Mouse (Mus musculus): Measurements from ENCODE around the gene Znrf3.

Gene Znrf3

GRCm38 (mm10) chr11:5390969-5391831, 53.4 kb downstream of the Znrf3 start:
- DNase-seq (ENCODE audit: low spot score), result no peak

- DNase-seq (ENCODE audit: low spot score), result no peak
Observed at GRCm38 (mm10) chr11:5382652-5383051, 62.0 kb downstream of the Znrf3 start.

- no peak for DNase-seq (ENCODE audit: low spot score)
Observed at GRCm38 (mm10) chr11:5381226-5381625, 63.4 kb downstream of the Znrf3 start.

GRCm38 (mm10) chr11:5380275-5380674, 64.4 kb downstream of the Znrf3 start:
- DNase-seq (ENCODE audit: low spot score), result no peak

GRCm38 (mm10) chr11:5369176-5369575, 75.5 kb downstream of the Znrf3 start:
- no peak for DNase-seq (ENCODE audit: low spot score)

- no peak for DNase-seq (ENCODE audit: low spot score)
Observed at GRCm38 (mm10) chr11:5368492-5368891, 76.2 kb downstream of the Znrf3 start.

GRCm38 (mm10) chr11:5355266-5355764, 89.3 kb downstream of the Znrf3 start:
- DNase-seq (ENCODE audit: low spot score), result no peak

- DNase-seq (ENCODE audit: low spot score), result no peak
Observed at GRCm38 (mm10) chr11:5354753-5355152, 89.9 kb downstream of the Znrf3 start.

- DNase-seq (ENCODE audit: low spot score), result no peak
Observed at GRCm38 (mm10) chr11:5353032-5353431, 91.6 kb downstream of the Znrf3 start.

GRCm38 (mm10) chr11:5349483-5349882, 95.2 kb downstream of the Znrf3 start:
- no peak for DNase-seq (ENCODE audit: low spot score)

- no peak for DNase-seq (ENCODE audit: low spot score)
Observed at GRCm38 (mm10) chr11:5346845-5347640, 97.6 kb downstream of the Znrf3 start.

- DNase-seq (ENCODE audit: low spot score), result no peak
Observed at GRCm38 (mm10) chr11:5343748-5344147, 100.9 kb downstream of the Znrf3 start.

- no peak for DNase-seq (ENCODE audit: low spot score)
Observed at GRCm38 (mm10) chr11:5339732-5340131, 104.9 kb downstream of the Znrf3 start.

GRCm38 (mm10) chr11:5336852-5337251, 107.8 kb downstream of the Znrf3 start:
- no peak for DNase-seq (ENCODE audit: low spot score)

- DNase-seq (ENCODE audit: low spot score), result no peak
Observed at GRCm38 (mm10) chr11:5336269-5336668, 108.4 kb downstream of the Znrf3 start.

- DNase-seq (ENCODE audit: low spot score), result no peak
Observed at GRCm38 (mm10) chr11:5330851-5331250, 113.8 kb downstream of the Znrf3 start.

- no peak for DNase-seq (ENCODE audit: low spot score)
Observed at GRCm38 (mm10) chr11:5327693-5328092, 117.0 kb downstream of the Znrf3 start.

- no peak for DNase-seq (ENCODE audit: low spot score)
Observed at GRCm38 (mm10) chr11:5326252-5326651, 118.4 kb downstream of the Znrf3 start.

GRCm38 (mm10) chr11:5325217-5325616, 119.4 kb downstream of the Znrf3 start:
- DNase-seq (ENCODE audit: low spot score), result no peak

GRCm38 (mm10) chr11:5324296-5324695, 120.4 kb downstream of the Znrf3 start:
- no peak for DNase-seq (ENCODE audit: low spot score)

GRCm38 (mm10) chr11:5321687-5322086, 123.0 kb downstream of the Znrf3 start:
- DNase-seq (ENCODE audit: low spot score), result no peak

GRCm38 (mm10) chr11:5318976-5319375, 125.7 kb downstream of the Znrf3 start:
- no peak for DNase-seq (ENCODE audit: low spot score)

Measured in c-Kit-positive CD71-positive TER-119-positive erythroid progenitor cells, embryonic 14.5 days (primary cell).